Mouse (Mus musculus) lung, postnatal 25 days (tissue): ENCODE results near the gene Rsg1.

Experiments used
- DNase-seq: peaks from one replicate; pipeline ENCODE4 v3.0.0; 2022; ENCODE audit warnings: low spot score

Rsg1 gene

DNA sequence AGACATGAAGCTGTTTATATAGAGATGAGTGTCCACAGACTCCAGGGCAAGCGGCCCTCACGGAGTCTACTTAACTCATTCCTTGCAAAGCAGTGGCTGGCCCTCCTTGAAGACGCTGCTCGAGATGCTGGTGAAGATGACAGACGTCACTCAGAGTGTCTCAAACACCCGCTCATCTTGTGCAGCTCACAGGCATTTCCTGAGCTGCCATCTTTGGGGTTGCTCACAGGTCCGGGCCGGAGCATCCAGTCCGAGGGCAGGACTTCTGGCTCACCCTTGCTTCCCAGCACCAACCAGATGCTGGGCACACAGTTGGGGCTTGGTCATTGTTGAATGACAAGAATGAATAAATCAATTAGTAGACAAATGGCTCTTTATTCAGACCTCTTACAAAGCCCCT, 864 bp upstream of the Rsg1 start:
- DNase-seq: no peak

DNA sequence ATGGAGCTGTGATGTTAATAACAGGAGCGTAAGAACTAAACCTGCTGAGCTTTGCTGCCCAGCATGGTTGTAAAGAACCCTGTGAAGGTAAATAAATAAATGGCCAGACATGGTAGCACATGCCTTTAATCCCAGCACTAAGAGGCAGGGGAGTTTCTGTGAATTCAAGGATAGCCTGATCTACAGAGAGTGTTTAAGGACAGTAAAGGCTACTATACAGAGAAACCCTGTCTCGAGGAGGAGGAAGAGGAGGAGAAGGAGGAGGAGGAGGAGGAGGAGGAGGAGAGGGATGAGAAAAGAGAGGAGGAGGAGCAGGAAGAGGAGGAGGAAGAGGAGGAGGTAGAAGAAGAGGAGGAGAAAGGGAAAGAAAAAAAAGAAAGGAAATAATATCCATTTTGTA, 414 bp upstream of the Rsg1 start:
- no peak for DNase-seq

GRCm38 (mm10) chr4:141214337-141214851, 638 bp downstream of the Rsg1 start:
- peak; percentile 42 for DNase-seq

- no peak for DNase-seq
Measured at GRCm38 (mm10) chr4:141219583-141220213, 5.9 kb downstream of the Rsg1 start.

GRCm38 (mm10) chr4:141221848-141222247, 8.1 kb downstream of the Rsg1 start:
- no peak for DNase-seq

- no peak for DNase-seq
Measured at GRCm38 (mm10) chr4:141222752-141223151, 9.0 kb downstream of the Rsg1 start.

DNA sequence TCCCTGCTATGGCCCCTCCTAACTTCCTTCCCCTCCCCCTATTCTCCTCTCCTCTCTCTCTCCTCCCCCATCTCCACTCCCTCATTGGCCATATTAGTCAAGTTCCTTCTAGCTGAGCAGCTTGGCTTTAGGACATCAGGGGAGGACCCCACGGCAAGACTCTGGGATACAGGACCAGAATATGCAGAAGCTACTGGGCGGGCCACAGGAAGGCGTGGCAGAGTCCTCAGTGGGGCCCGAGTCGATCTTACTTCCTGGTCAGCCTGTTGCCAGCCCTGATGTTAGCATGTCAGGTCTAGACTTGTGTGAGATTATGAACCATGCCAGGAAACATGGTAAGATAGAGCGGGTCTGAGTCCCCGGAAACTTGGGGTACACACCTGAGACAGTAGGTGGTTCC, 14.9 kb downstream of the Rsg1 start:
- DNase-seq: no peak

- no peak for DNase-seq
Measured at GRCm38 (mm10) chr4:141233196-141233595, 19.4 kb downstream of the Rsg1 start.

DNA sequence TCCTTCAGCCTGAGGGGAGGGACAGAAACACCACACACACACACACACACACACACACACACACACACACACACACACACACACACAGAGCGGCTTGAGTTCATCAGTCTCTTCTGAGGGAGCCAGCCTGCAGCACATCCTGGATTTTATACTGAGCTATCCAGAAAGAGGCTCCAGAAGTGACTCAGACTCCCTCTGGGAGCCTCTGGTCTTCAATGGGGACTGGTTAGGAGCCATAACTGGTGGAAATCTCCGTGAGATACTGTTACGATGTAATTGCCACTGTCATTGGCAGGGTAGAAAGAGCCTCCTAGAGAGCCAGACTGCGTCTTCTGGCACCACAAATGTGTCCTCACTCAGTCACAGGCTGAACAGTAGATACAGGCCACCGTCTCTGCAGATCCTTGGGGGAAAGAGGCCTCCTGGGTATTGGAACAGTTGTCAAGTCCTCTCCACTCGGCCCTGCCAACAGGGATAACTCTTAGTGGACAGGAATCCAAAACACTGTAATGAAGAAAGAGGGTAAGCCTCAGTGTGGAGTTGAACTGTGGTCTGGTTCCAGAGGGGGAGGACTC, 21.9 kb downstream of the Rsg1 start:
- DNase-seq: no peak

DNA sequence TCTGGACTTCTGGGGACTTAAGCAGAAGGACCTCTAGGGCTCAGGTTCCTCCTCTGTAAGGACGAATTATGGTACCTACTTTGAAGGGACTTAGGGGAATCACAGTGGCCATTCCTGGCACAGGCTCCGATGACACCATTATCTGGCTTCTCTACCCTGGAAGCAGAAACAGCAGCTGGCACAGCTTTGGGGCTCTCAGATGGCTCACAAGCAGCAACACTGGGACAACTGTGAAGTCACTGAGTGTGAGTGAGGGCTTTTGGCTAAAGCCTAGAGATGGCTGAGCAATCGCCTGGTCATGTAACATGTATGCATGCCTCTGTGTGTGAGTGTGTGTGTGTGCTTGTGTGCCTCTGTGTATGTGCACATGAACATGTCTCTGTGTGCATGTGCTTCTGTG, 23.1 kb downstream of the Rsg1 start:
- DNase-seq: no peak

GRCm38 (mm10) chr4:141238492-141239387, 25.0 kb downstream of the Rsg1 start:
- DNase-seq: no peak

DNA sequence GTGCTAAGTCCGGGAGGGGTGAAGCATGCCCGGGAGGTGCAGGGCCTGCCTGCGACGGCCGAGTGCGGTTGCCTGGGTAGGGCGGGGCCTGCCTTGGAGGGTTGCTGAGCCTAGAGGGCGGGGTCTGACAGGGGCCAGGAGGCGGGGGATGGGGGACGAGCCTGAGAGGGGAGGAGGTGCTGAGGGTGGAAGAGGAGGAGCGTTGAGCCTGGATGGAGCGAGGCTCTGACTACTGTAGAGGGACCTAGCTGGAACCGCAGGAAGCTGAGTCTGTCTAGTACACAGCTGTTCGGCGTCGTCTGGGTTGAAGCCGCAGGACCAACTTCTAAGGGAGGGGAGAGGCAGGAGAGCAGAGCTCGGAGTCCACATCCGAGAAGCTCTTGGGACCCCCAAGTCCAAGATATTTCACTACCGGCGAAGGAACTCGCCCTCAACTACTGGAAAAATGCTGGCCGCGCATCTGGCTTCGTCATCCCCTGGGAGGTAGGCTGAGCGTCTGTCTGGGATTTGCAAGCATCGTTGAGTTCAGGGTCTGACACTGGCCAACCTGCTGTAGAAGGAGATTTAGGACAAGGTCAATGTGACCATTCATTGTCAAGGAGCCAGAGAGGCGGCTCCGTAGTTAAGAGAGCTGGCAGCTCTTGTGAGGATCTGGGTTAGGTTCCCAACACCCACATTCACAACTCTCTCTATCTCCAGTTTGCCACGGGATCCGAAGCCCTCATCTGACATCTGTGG, 25.8 kb downstream of the Rsg1 start, which contains the start of gene Arhgef19:
Arhgef19 (plus strand) TSS at position 112 of the 738 bp plus-strand sequence.
- DNase-seq: peak; percentile 94

- peak; percentile 85 for DNase-seq
Measured at GRCm38 (mm10) chr4:141240617-141241016, 26.9 kb downstream of the Rsg1 start.

DNA sequence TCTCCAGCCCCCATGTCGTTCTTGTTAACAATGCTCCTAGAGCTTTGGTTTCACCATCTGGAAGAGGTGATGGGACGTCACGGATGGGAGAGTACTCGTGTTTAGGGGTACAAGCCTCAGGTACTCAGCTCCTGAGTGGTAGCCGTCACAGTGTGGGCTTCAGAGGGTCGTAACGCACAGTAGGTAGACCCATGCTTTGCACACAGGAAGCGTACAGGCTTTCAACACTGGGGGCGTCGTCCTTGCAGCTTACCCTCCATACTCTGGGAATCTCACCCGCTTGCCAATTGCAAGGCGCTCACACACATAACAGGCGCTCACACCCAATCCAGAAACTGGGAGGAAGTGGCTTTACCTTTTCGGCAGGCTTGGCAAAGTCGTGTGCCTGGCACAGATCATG, 28.1 kb downstream of the Rsg1 start:
- no peak for DNase-seq

- peak; percentile 63 for DNase-seq
Measured at GRCm38 (mm10) chr4:141242651-141243241, 29.0 kb downstream of the Rsg1 start.

DNA sequence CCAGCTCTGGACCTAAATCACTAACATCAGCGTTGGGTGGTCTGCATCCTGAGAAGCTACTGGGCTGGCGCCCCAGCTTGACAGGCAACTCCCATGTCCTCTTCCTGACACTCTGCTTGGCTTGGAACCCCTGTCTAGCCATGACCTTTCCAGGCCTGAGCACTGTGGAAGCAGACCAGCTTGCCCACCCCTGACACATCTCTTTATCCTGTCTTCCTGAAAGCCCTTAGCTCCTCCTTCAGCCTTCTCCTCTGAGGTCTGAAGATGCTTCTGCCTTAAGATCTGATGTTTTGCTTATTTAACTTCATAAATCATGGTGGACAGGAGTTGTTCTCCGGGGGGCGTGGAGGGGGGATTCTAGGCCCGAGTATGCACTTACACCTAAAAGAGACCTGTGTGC, 29.9 kb downstream of the Rsg1 start:
- DNase-seq: no peak

- no peak for DNase-seq
Measured at GRCm38 (mm10) chr4:141244401-141244800, 30.6 kb downstream of the Rsg1 start.

- DNase-seq: peak; percentile 36
Measured at GRCm38 (mm10) chr4:141244931-141245425, 31.2 kb downstream of the Rsg1 start.

- no peak for DNase-seq
Measured at GRCm38 (mm10) chr4:141246089-141246997, 32.6 kb downstream of the Rsg1 start.

DNA sequence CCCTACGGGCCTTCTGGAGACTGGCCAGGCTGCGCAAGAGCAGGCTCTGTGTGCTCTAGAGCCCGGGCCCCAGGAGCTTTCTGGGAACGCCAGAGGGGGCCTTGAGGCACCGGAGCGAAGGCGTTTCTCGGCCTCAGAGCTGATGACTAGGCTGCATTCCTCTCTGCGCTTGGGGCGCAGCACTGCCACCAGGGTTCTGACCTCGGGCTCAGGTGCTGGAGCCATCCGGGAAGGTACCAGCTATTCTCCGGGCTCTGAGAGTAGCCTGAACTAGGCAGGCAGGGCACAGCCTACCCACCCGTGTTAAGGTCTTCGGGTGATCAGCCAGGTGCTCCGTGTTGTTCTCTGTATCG, 33.2 kb downstream of the Rsg1 start:
- DNase-seq: no peak
